Comparison of ENCODE assay signal across 8 mouse cellular contexts in genomic region chr10:127508239-127508638, GRCm38 (mm10). TPM values are rescaled to one million over a fixed set of nuclear protein-coding genes. Genes with fewer than 3 reads are reported as not detected.
DNase-seq lines count a peak whose midpoint lies in the region; ATAC-seq and TF ChIP-seq lines count a peak whose summit lies in the region.

No protein-coding gene starts in this region.

- 4% methylated on average over 15 of the region's 15 CpGs for WGBS in forebrain, embryonic 15.5 days
- 4% methylated on average over 15 of the region's 15 CpGs for WGBS in hindbrain, embryonic 12.5 days

- peak overlapping the region; percentile 95 for H3K4me2 ChIP-seq in forebrain, embryonic 15.5 days (replicated peaks)
- H3K4me2 ChIP-seq in hindbrain, embryonic 12.5 days (replicated peaks): peak overlapping the region; percentile 64

- in situ Hi-C loops in ES-E14 (cut with MboI; ENCODE audit: low sequenced_read_pairs in 2 of 2, unreplicated experiment in 2 of 2): no loop called here

- H3K4me3 ChIP-seq in ES-E14 (ENCODE audit: insufficient read depth in 1 of 2, low read depth in 1 of 2, low read length in 2 of 2, poor library complexity in 1 of 2, severe bottlenecking in 1 of 2): peak overlapping the region; percentile 70 to 88
- H3K4me3 ChIP-seq in forebrain, embryonic 15.5 days: peak overlapping the region; percentile 43
- 0 out of 2 replicates have a peak overlapping the region, but pooled peaks have one; percentile 32 for H3K4me3 ChIP-seq in hindbrain, embryonic 12.5 days

- peaks cover 5 to 22% of the 10 kb centered on the region in 2 experiments for H3K4me1 ChIP-seq in ES-E14 (ENCODE audit: control insufficient read depth in 2 of 2, insufficient read depth in 2 of 2, low read length in 2 of 2, poor library complexity in 1 of 2)
- peaks cover 54% of the 10 kb centered on the region for H3K4me1 ChIP-seq in forebrain, embryonic 15.5 days
- peaks cover 46% of the 10 kb centered on the region for H3K4me1 ChIP-seq in hindbrain, embryonic 12.5 days

- no peaks in the 10 kb centered on the region for H3K9me3 ChIP-seq in ES-E14 (ENCODE audit: control insufficient read depth, insufficient read depth, low read depth, low read length)
- no peaks in the 10 kb centered on the region for H3K9me3 ChIP-seq in forebrain, embryonic 15.5 days
- no peaks in the 10 kb centered on the region for H3K9me3 ChIP-seq in hindbrain, embryonic 12.5 days (replicated peaks)

- no peak for ATAC-seq in forebrain, embryonic 15.5 days (replicated peaks)
- no peak for ATAC-seq in hindbrain, embryonic 12.5 days (ENCODE audit: low FRiP score)

- H3K36me3 ChIP-seq in ES-E14 (ENCODE audit: control insufficient read depth, insufficient read depth, low read length, poor library complexity, severe bottlenecking): no peaks in the 10 kb centered on the region
- H3K36me3 ChIP-seq in forebrain, embryonic 15.5 days: no peaks in the 10 kb centered on the region; the same call in 1 of the 2 replicates
- peaks cover 17% of the 10 kb centered on the region; the same call in 1 of the 2 replicates for H3K36me3 ChIP-seq in hindbrain, embryonic 12.5 days

- H3K9ac ChIP-seq in ES-E14 (ENCODE audit: insufficient read depth, low read depth, low read length, poor library complexity, severe bottlenecking): no peak overlapping the region; the same call in 1 of the 2 replicates
- H3K9ac ChIP-seq in forebrain, embryonic 15.5 days (replicated peaks): 0 out of 2 replicates have a peak overlapping the region, but pooled peaks have one; percentile 8
- H3K9ac ChIP-seq in hindbrain, embryonic 12.5 days: no peak overlapping the region

- DNase-seq in ES-E14 (ENCODE audit: low read depth, low spot score): peak; percentile 89
- DNase-seq in c-Kit-positive CD71-positive TER-119-negative erythroid progenitor cells, embryonic 14.5 days (ENCODE audit: low read depth): peak; percentile 76
- DNase-seq in layer of hippocampus, postnatal 25 days (ENCODE audit: extremely low spot score in 1 of 2, low spot score in 1 of 2): peak; percentile 65 to 79
- peak; percentile 85 for DNase-seq in lung, postnatal 10 days
- peak; percentile 87 for DNase-seq in retina, postnatal 1 day
- peak; percentile 52 to 70 for DNase-seq in urinary bladder, postnatal 36 days (ENCODE audit: low spot score in 2 of 2)

- no peaks in the 10 kb centered on the region for H3K27me3 ChIP-seq in forebrain, embryonic 15.5 days
- peaks cover 44% of the 10 kb centered on the region for H3K27me3 ChIP-seq in hindbrain, embryonic 12.5 days

- H3K27ac ChIP-seq in ES-E14 (ENCODE audit: insufficient read depth, low read depth, low read length, poor library complexity, severe bottlenecking): no peak overlapping the region
- peak overlapping the region; percentile 99 for H3K27ac ChIP-seq in forebrain, embryonic 15.5 days (replicated peaks)
- 0 out of 2 replicates have a peak overlapping the region, but pooled peaks have one; percentile 35 for H3K27ac ChIP-seq in hindbrain, embryonic 12.5 days

TF ChIP-seq in ES-E14, 5 proteins besides CTCF, POLR2A, EP300 and RAD21:
- TF ChIP-seq ZNF384 (IDR thresholded peaks at IDR 0.05; ENCODE audit: low read depth, low read length): peak; percentile 51; the same call in 1 of the 2 replicates
- 0 out of 2 replicates have a peak, but pooled peaks have one; percentile 11 for TF ChIP-seq CHD2 (IDR thresholded peaks at IDR 0.05; ENCODE audit: low read depth, low read length)
- no peak for TF ChIP-seq HCFC1 (IDR thresholded peaks at IDR 0.05; ENCODE audit: borderline replicate concordance, insufficient read depth, low read length)

RNA-seq across cellular contexts. Expression of gene Ndufa4l2, which starts 6.5 kb away (rescaled TPM):
- 5.8 and 22.6 TPM in 2 replicates for total RNA-seq in ES-E14 (2012; rRNA removed)
- 17.1 and 18.0 TPM in 2 replicates for polyA plus RNA-seq in forebrain, embryonic 15.5 days (2015; fragmentation: Nextera tagmentation; extraction: Ambion mirVana)
- 7.7 and 8.4 TPM in 2 replicates for polyA plus RNA-seq in hindbrain, embryonic 12.5 days (2016; fragmentation: Nextera tagmentation; extraction: Ambion mirVana)
- 1 to 10 TPM; 4.1 to 6.7 TPM for total RNA-seq in layer of hippocampus, postnatal 25 days (2021)

RNA-seq across cellular contexts. Expression of gene Stac3, which starts 6.8 kb away (rescaled TPM):
- total RNA-seq in ES-E14 (2012; rRNA removed): 1.1 and 2.4 TPM in 2 replicates
- polyA plus RNA-seq in forebrain, embryonic 15.5 days (2015; fragmentation: Nextera tagmentation; extraction: Ambion mirVana): 1.5 and 1.6 TPM in 2 replicates
- polyA plus RNA-seq in hindbrain, embryonic 12.5 days (2016; fragmentation: Nextera tagmentation; extraction: Ambion mirVana): 2.2 and 4.8 TPM in 2 replicates
- total RNA-seq in layer of hippocampus, postnatal 25 days (2021): 1 to 10 TPM; 2.4 to 4.6 TPM

RNA-seq across cellular contexts. Expression of gene Shmt2, which starts 14.0 kb away (rescaled TPM):
- 169 and 266 TPM in 2 replicates for total RNA-seq in ES-E14 (2012; rRNA removed)
- 75.2 and 78.5 TPM in 2 replicates for polyA plus RNA-seq in forebrain, embryonic 15.5 days (2015; fragmentation: Nextera tagmentation; extraction: Ambion mirVana)
- 67.1 and 67.5 TPM in 2 replicates for polyA plus RNA-seq in hindbrain, embryonic 12.5 days (2016; fragmentation: Nextera tagmentation; extraction: Ambion mirVana)
- total RNA-seq in layer of hippocampus, postnatal 25 days (2021): 10 to 100 TPM; 29.5 to 31.8 TPM

RNA-seq across cellular contexts. Expression of gene Nxph4, which starts 26.1 kb away (rescaled TPM):
- total RNA-seq in ES-E14 (2012; rRNA removed): 0.76 and 1.6 TPM in 2 replicates
- 38.9 and 40.2 TPM in 2 replicates for polyA plus RNA-seq in forebrain, embryonic 15.5 days (2015; fragmentation: Nextera tagmentation; extraction: Ambion mirVana)
- 101 and 109 TPM in 2 replicates for polyA plus RNA-seq in hindbrain, embryonic 12.5 days (2016; fragmentation: Nextera tagmentation; extraction: Ambion mirVana)
- total RNA-seq in layer of hippocampus, postnatal 25 days (2021): 1 to 10 TPM; 1.9 to 2.1 TPM
